Mouse (Mus musculus) cerebellum, adult 2 months (tissue): ENCODE results near the gene Glt8d2.

Experiments used
- CTCF ChIP-seq: fragments of 200-500 bp; IDR thresholded peaks from 2 replicates; pipeline ENCODE4 v1.5.1; 2011; ENCODE audit warnings: low read depth, mild to moderate bottlenecking, control low read depth, low read length, moderate library complexity, borderline replicate concordance; ENCODE audit not compliant: insufficient read depth
- POLR2A ChIP-seq: fragments of 200-500 bp; IDR thresholded peaks from 2 replicates; pipeline ENCODE4 v1.6.1; 2011; ENCODE audit warnings: low read length, control low read depth, borderline replicate concordance; ENCODE audit not compliant: insufficient read depth

DNA sequence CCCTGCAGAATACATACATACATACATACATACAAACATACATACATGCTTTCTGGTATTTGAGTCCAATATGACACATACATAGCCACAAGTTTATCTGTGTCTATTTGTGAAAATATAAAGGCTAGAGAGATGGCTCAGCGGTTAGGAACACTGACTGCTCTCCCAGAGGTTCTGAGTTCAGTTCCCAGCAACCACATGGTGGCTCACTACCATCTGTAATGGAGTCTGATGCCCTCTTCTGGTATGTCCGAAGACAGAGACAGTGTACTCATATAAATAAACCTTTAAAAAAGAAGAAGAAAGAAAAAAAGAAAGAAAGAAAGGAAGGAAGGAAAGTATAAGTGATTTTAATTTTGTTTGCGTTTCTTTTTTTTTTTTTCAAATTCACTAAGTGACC lies 24.5 kb downstream of the Glt8d2 start:
- TF ChIP-seq POLR2A (no peak), CTCF (no peak)
